Mouse (Mus musculus) cerebellum, adult 2 months (tissue): Measurements from ENCODE around the gene Cpne5.

Experiments
- CTCF ChIP-seq: fragments of 200-500 bp; IDR thresholded peaks from 2 replicates; pipeline ENCODE4 v1.5.1; 2011; ENCODE audit warnings: low read depth, mild to moderate bottlenecking, control low read depth, low read length, moderate library complexity, borderline replicate concordance; ENCODE audit not compliant: insufficient read depth
- POLR2A ChIP-seq: fragments of 200-500 bp; IDR thresholded peaks from 2 replicates; pipeline ENCODE4 v1.6.1; 2011; ENCODE audit warnings: low read length, control low read depth, borderline replicate concordance; ENCODE audit not compliant: insufficient read depth

DNA sequence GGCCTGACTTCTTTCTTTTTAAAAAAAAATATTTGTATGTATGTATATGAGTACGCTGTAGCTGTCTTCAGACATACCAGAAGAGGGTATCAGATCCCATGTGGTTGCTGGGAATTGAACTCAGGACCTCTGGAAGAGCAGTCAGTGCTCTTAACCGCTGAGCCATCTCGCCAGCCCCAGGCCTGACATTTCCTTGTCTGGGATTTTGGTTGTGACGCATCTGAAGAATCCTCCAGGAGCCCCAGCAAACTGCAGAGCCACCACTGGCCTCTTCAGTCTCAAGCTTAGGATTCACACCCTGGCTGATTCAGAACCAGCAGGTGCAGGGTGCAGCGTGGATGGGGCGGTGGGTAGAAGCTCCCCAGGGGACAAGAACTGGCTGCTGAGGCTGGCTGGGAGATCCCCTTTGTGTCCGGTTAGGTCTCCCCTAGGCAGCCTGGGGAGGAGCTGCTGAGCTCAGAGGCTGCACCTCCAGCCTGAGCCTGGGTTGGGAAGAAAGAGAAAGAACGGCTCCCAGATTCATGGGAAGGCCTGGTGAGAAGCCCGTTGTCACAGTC, 59.4 kb downstream of the Cpne5 start:
- TF ChIP-seq CTCF (no peak), POLR2A (no peak)
